Mouse (Mus musculus): ENCODE data around the gene Med13l. TPM values are rescaled to one million over a fixed set of nuclear protein-coding genes. Genes with fewer than 3 reads are reported as not detected.

The Med13l gene
- total RNA-seq, 1 experiment from 2014 or later, result 40.3 TPM

GRCm38 (mm10) chr5:118734455-118734854 is 174.0 kb downstream of the Med13l start:
- no peak for DNase-seq

- no peak for DNase-seq
Measured at GRCm38 (mm10) chr5:118735738-118736137, 175.3 kb downstream of the Med13l start.

- peak; percentile 62 for DNase-seq
Measured at GRCm38 (mm10) chr5:118737548-118737947, 177.1 kb downstream of the Med13l start.

GRCm38 (mm10) chr5:118743067-118743466 is 182.6 kb downstream of the Med13l start:
- DNase-seq, result no peak

- no peak for DNase-seq
Measured at GRCm38 (mm10) chr5:118747026-118747425, 186.5 kb downstream of the Med13l start.

- no peak for DNase-seq
Measured at GRCm38 (mm10) chr5:118751446-118752179, 191.1 kb downstream of the Med13l start.

GRCm38 (mm10) chr5:118752868-118753267 is 192.4 kb downstream of the Med13l start:
- DNase-seq, result no peak

GRCm38 (mm10) chr5:118753471-118754044 is 193.1 kb downstream of the Med13l start:
- DNase-seq, result peak; percentile 22

GRCm38 (mm10) chr5:118754191-118754759 is 193.8 kb downstream of the Med13l start:
- no peak for DNase-seq

GRCm38 (mm10) chr5:118756078-118756477 is 195.6 kb downstream of the Med13l start:
- no peak for DNase-seq

- DNase-seq, result no peak
Measured at GRCm38 (mm10) chr5:118757396-118758301, 197.2 kb downstream of the Med13l start.

GRCm38 (mm10) chr5:118760986-118761385 is 200.5 kb downstream of the Med13l start:
- DNase-seq, result no peak

- DNase-seq, result no peak
Measured at GRCm38 (mm10) chr5:118762499-118763185, 202.2 kb downstream of the Med13l start.

- DNase-seq, result no peak
Measured at GRCm38 (mm10) chr5:118763353-118763752, 202.9 kb downstream of the Med13l start.

- DNase-seq, result no peak
Measured at GRCm38 (mm10) chr5:118769143-118769542, 208.7 kb downstream of the Med13l start.

- peak; percentile 31 for DNase-seq
Measured at GRCm38 (mm10) chr5:118773866-118774265, 213.4 kb downstream of the Med13l start.

GRCm38 (mm10) chr5:118776396-118776795 is 215.9 kb downstream of the Med13l start:
- DNase-seq, result no peak

- DNase-seq, result peak; percentile 81
Measured at GRCm38 (mm10) chr5:118781598-118781997, 221.1 kb downstream of the Med13l start.

- DNase-seq, result no peak
Measured at GRCm38 (mm10) chr5:118782139-118782538, 221.7 kb downstream of the Med13l start.

- no peak for DNase-seq
Measured at GRCm38 (mm10) chr5:118789226-118789625, 228.7 kb downstream of the Med13l start.

GRCm38 (mm10) chr5:118789776-118790175 is 229.3 kb downstream of the Med13l start:
- no peak for DNase-seq

- DNase-seq, result no peak
Measured at GRCm38 (mm10) chr5:118797811-118798210, 237.3 kb downstream of the Med13l start.

Data from adrenal gland, postnatal 25 days (tissue).